Mouse (Mus musculus): ENCODE data around the gene Ppp1r13b. TPM values are rescaled to one million over a fixed set of nuclear protein-coding genes. Genes with fewer than 3 reads are reported as not detected.

The Ppp1r13b gene
- polyA plus RNA-seq, 1 experiment from 2014 or later, result 22.9 TPM

Other genes starting within 250 kb of the Ppp1r13b start
- 607 and 634 TPM in 2 replicates for gene Ckb, start 235.8 kb downstream of the Ppp1r13b start, polyA plus RNA-seq (2015; fragmentation: Nextera tagmentation; extraction: Ambion mirVana)
- gene Trmt61a, start 230.0 kb downstream of the Ppp1r13b start, polyA plus RNA-seq (2015; fragmentation: Nextera tagmentation; extraction: Ambion mirVana), result 14.6 TPM in 2 replicates
- gene Bag5, start 194.9 kb downstream of the Ppp1r13b start, polyA plus RNA-seq (2015; fragmentation: Nextera tagmentation; extraction: Ambion mirVana), result 49.5 and 50.9 TPM in 2 replicates
- gene Apopt1, start 194.8 kb downstream of the Ppp1r13b start, polyA plus RNA-seq (2015; fragmentation: Nextera tagmentation; extraction: Ambion mirVana), result 46.4 and 51.3 TPM in 2 replicates
- 97.8 and 113 TPM in 2 replicates for gene Klc1, start 149.3 kb downstream of the Ppp1r13b start, polyA plus RNA-seq (2015; fragmentation: Nextera tagmentation; extraction: Ambion mirVana)
- 7.2 and 8.5 TPM in 2 replicates for gene Xrcc3, start 94.2 kb downstream of the Ppp1r13b start, polyA plus RNA-seq (2015; fragmentation: Nextera tagmentation; extraction: Ambion mirVana)
- gene Zfyve21, start 93.9 kb downstream of the Ppp1r13b start, polyA plus RNA-seq (2015; fragmentation: Nextera tagmentation; extraction: Ambion mirVana), result 134 and 140 TPM in 2 replicates
- gene Atp5mpl, start 58.9 kb upstream of the Ppp1r13b start, polyA plus RNA-seq (2015; fragmentation: Nextera tagmentation; extraction: Ambion mirVana), result 711 and 748 TPM in 2 replicates
- gene Tdrd9, start 63.4 kb upstream of the Ppp1r13b start, polyA plus RNA-seq (2015; fragmentation: Nextera tagmentation; extraction: Ambion mirVana), result 0.23 and 0.27 TPM in 2 replicates
- not detected in 2 replicates for gene Rd3l, start 73.2 kb upstream of the Ppp1r13b start, polyA plus RNA-seq (2015; fragmentation: Nextera tagmentation; extraction: Ambion mirVana)
- gene Aspg, start 198.6 kb upstream of the Ppp1r13b start, polyA plus RNA-seq (2015; fragmentation: Nextera tagmentation; extraction: Ambion mirVana), result 6.1 and 9.2 TPM in 2 replicates
- gene Kif26a, start 238.1 kb upstream of the Ppp1r13b start, polyA plus RNA-seq (2015; fragmentation: Nextera tagmentation; extraction: Ambion mirVana), result 2.9 and 3.2 TPM in 2 replicates

All from stomach, embryonic 15.5 days (tissue).